Mouse (Mus musculus) neural tube, embryonic 12.5 days (tissue): ENCODE measurements around the gene Gm49359. TPM values are rescaled to one million over a fixed set of nuclear protein-coding genes. Genes with fewer than 3 reads are reported as not detected.
A peak's percentile ranks its signal among the peaks of the same experiment; 100 is the strongest.
"Not testable (repeated sequence)": the region's sequence is repeated elsewhere in the genome, so short reads cannot be mapped to it uniquely, and the experiment has no call there.

ENCODE experiments used
- ATAC-seq: fragments of 200-750 bp; cut with Nextera tagmentation; 2 replicates; pipeline ENCODE4 v1.8.0; 2017; ENCODE audit warnings: low read depth, mild to moderate bottlenecking, moderate TSS enrichment, moderate library complexity; ENCODE audit not compliant: low FRiP score
- H3K27ac ChIP-seq: fragments of 300-500 bp; sonication (generic); 2 replicates; pipeline ENCODE4 v1.5.1; 2016
- H3K27me3 ChIP-seq: fragments of 300-500 bp; sonication (generic); replicated peaks from 2 replicates; pipeline ENCODE4 v1.6.1; 2016; ENCODE audit warnings: mild to moderate bottlenecking
- H3K36me3 ChIP-seq: fragments of 300-500 bp; sonication (generic); 2 replicates; pipeline ENCODE4 v1.6.1; 2016; ENCODE audit warnings: mild to moderate bottlenecking
- H3K4me1 ChIP-seq: fragments of 300-500 bp; sonication (generic); 2 replicates; pipeline ENCODE4 v1.6.1; 2016
- H3K4me2 ChIP-seq: fragments of 300-500 bp; sonication (generic); replicated peaks from 2 replicates; pipeline ENCODE4 v1.6.1; 2016; ENCODE audit warnings: mild to moderate bottlenecking
- H3K4me3 ChIP-seq: fragments of 300-500 bp; sonication (generic); 2 replicates; pipeline ENCODE4 v1.5.1; 2016
- H3K9ac ChIP-seq: fragments of 300-500 bp; sonication (generic); 2 replicates; pipeline ENCODE4 v1.6.1; 2016; ENCODE audit warnings: mild to moderate bottlenecking
- H3K9me3 ChIP-seq: fragments of 300-500 bp; sonication (generic); 2 replicates; pipeline ENCODE4 v1.6.1; 2016; ENCODE audit warnings: mild to moderate bottlenecking
- WGBS: fragments of 180-500 bp; shearing (Covaris S2); methylation state at CpG from one replicate; pipeline ENCODE4 v1.1.7; 2016; 5-methylcytosine and 5-hydroxymethylcytosine counted together
- microRNA-seq: library from miRNA; unstranded; fragments of <30 nt; microRNA quantifications from one replicate; pipeline ENCODE4, GENCODE M21; 2017
- polyA plus RNA-seq: library from polyadenylated mRNA; unstranded; fragments of >200 nt; fragmentation: Nextera tagmentation; extraction: Ambion mirVana; gene quantifications from 2 replicates; pipeline ENCODE4 v1.2.1, GENCODE M21; 2016

The Gm49359 gene
- polyA plus RNA-seq, result 14.4 and 16.0 TPM in 2 replicates

DNA sequence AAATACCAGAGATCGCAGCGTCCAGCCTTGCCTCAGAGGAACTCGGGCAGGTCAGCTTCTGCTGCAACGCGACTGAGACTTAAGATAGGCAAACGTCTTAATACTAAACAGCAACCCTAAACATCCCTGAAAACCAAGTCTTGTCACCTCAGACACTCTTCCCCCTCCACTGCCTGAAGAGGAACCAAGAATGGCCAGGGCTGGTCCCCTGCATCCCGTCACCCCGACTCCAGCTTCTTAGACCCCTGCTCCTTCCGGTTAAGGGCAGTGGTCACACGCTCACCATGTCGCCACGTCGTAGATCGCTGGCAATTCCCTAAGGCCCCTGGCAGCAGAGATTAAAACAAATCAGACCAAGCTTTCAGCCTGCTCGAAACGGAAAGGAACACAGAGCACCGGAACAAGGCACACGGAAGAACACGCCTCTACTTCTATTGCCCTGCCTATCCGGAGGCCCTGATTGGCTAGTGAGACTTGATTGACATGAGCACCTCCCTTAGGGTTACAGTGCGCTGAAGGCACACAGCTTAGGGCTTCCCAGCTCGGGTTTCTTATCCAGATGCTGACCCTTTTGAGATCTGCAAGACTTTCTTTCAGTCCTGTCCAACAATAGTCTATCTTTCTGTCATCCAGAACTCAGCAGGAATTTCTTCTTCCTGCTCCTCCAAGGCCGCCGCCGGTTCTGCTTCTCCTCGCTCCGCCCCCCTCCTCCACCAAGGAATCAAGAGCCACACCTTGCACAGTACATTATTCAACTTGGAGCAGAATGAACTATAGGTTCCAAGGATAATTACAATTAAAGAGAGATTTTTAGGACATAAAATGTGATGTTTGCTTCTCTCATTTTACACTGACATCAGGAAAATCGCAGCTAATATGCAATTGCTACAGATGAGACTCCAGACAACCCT is at the start of gene Gm49359:
TSS of gene Gm49359 (minus strand) at position 409 of the 911 bp plus-strand sequence.
- 2% methylated on average over 28 of the region's 28 CpGs for WGBS
- peak within 1 kb of the TSS; percentile 60 for H3K4me3 ChIP-seq
- peak; percentile 100 for ATAC-seq
- H3K4me1 ChIP-seq, H3K27me3 ChIP-seq, H3K27ac ChIP-seq, H3K36me3 ChIP-seq, H3K9me3 ChIP-seq: not testable (repeated sequence)
- peak within 1 kb of the TSS; percentile 70 for H3K9ac ChIP-seq
- H3K4me2 ChIP-seq, result peak within 1 kb of the TSS; percentile 47

DNA sequence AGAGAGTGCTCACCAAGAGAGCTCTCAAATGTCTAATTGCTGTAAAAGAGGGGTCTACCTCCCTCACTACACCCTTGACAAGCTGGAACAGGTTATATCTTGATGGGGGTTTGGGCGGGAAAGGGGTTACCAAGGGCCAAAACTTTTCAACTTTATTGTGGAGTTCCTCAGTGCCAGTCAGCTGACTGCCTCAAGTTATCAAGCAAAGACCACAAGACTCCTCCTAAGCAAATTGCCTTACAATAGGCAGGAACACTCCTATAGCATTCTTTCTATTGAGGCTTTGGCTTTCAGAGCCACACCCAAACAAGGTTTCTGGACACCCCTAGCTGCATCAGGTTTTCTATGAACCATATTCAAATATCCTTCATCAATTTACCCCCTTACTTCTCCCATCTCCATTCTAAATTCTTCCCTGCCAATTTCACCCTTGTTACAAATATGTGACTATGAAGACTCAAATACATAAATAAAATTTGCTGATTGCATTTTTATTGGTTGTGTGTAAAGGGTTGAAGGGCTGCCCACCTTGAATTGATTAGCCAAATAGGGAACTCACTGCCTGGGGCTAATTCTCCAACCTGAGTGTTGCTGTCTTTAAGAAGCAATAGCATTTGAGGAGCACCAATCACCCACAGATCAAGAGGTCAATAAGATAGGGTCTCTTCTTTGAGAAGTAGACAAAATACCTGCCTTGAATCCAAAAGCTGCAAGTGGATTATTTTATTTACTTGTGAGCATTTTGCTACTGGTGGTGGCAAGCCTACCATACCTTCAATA is 44.2 kb upstream of the Gm49359 start:
- H3K4me1 ChIP-seq, ATAC-seq, H3K4me3 ChIP-seq, H3K4me2 ChIP-seq, H3K36me3 ChIP-seq, H3K27me3 ChIP-seq, H3K27ac ChIP-seq, H3K9ac ChIP-seq, H3K9me3 ChIP-seq: not testable (repeated sequence)
- WGBS, result 78% methylated on average over 1 of the region's 1 CpGs

DNA sequence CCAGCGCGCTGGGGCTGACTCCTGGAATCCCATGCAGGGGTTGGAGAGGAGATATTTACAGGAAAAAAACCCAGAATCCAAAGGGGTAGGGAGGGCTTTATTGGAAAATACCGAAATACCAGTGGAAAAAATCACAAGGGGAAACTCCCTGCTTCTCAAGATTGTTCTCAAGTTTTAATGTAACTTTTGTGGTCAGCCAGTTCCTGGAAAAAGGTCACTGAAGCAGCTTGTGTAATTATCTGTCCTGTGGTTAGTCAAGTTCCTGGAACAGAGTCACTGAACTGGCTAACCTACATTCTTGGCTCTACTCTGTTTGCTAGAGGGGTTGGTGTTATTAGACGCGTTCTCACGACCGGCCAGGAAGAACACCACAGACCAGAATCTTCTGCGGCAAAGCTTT is 6.0 kb upstream of the Gm49359 start:
- not testable (repeated sequence) for H3K4me1 ChIP-seq, ATAC-seq, H3K9ac ChIP-seq, H3K36me3 ChIP-seq, H3K4me2 ChIP-seq, H3K4me3 ChIP-seq, H3K9me3 ChIP-seq, H3K27ac ChIP-seq, H3K27me3 ChIP-seq
- WGBS, result 94% methylated on average over 8 of the region's 8 CpGs

DNA sequence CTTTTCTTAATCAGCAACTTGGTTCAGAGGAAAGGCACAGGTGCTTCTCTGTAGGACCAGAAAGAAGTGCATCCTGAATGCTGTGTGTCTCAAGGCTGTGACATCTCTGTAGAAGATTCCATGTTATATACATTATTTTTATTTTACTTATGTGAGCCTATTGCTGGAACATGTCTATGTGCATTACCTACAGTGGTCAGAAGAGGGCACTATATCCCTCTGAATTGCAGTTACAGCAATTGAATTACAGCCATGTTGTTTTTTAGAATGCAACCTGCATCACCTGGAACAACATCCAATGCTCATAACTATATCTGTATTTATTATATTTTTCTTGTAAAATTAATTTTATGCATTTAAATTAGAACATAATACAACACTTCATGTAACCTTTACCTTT is 3.3 kb upstream of the Gm49359 start:
- H3K9me3 ChIP-seq, H3K36me3 ChIP-seq, H3K9ac ChIP-seq, H3K27me3 ChIP-seq, H3K4me1 ChIP-seq, H3K4me2 ChIP-seq, H3K4me3 ChIP-seq, H3K27ac ChIP-seq, ATAC-seq: not testable (repeated sequence)

Small RNA genes lying within 50 kb of the gene (microRNA-seq; reads per million reads assigned to microRNA genes)
- gene Gm22256, result not detected

Other genes with a start within 250 kb of the Gm49359 start
- gene Gm3604, start 83.7 kb downstream of the Gm49359 start, polyA plus RNA-seq, result 2.3 and 3.0 TPM in 2 replicates
- not detected in 2 replicates for gene Zfp935, start 91.7 kb upstream of the Gm49359 start, polyA plus RNA-seq
- 15.5 and 15.8 TPM in 2 replicates for gene Zfp934, start 104.4 kb upstream of the Gm49359 start, polyA plus RNA-seq
- gene 6720489N17Rik, start 157.3 kb upstream of the Gm49359 start, polyA plus RNA-seq, result 10.6 and 10.9 TPM in 2 replicates